Mouse (Mus musculus) frontal cortex, adult 2 months (tissue): ENCODE results near the gene Cept1. TPM values are rescaled to one million over a fixed set of nuclear protein-coding genes. Genes with fewer than 3 reads are reported as not detected.

Source experiments
- polyA plus RNA-seq: library from polyadenylated mRNA; depleted of rRNA; stranded (reverse); fragments of >200 nt; gene quantifications from 2 replicates; pipeline ENCODE4 v1.2.3, GENCODE M21; 2012; rRNA removed

Gene Cept1
- polyA plus RNA-seq, 1 experiment, result 32.7 TPM

Other genes with a start within 250 kb of the Cept1 start
- gene Chil6, start 141.6 kb downstream of the Cept1 start, polyA plus RNA-seq, result 0.10 and 0.57 TPM in 2 replicates
- gene Dennd2d, start 65.4 kb downstream of the Cept1 start, polyA plus RNA-seq, result 0.28 and 0.36 TPM in 2 replicates
- gene Dram2, start within 50 bp of the Cept1 start, polyA plus RNA-seq, result 32.8 and 37.2 TPM in 2 replicates
- 15.6 and 18.2 TPM in 2 replicates for gene Lrif1, start 137.2 kb upstream of the Cept1 start, polyA plus RNA-seq
- 8.6 and 12.4 TPM in 2 replicates for gene Cd53, start 242.3 kb upstream of the Cept1 start, polyA plus RNA-seq